Mouse (Mus musculus) liver, embryonic 14 days (tissue): ENCODE results near the gene Tfap2a. TPM values are rescaled to one million over a fixed set of nuclear protein-coding genes. Genes with fewer than 3 reads are reported as not detected.

Source experiments
- polyA plus RNA-seq: library from polyadenylated mRNA; depleted of rRNA; stranded (reverse); fragments of >200 nt; gene quantifications from 2 replicates; pipeline ENCODE4 v1.2.3, GENCODE M21; 2012; rRNA removed

Gene Tfap2a
- 0.01 TPM in 2 replicates for polyA plus RNA-seq

DNA sequence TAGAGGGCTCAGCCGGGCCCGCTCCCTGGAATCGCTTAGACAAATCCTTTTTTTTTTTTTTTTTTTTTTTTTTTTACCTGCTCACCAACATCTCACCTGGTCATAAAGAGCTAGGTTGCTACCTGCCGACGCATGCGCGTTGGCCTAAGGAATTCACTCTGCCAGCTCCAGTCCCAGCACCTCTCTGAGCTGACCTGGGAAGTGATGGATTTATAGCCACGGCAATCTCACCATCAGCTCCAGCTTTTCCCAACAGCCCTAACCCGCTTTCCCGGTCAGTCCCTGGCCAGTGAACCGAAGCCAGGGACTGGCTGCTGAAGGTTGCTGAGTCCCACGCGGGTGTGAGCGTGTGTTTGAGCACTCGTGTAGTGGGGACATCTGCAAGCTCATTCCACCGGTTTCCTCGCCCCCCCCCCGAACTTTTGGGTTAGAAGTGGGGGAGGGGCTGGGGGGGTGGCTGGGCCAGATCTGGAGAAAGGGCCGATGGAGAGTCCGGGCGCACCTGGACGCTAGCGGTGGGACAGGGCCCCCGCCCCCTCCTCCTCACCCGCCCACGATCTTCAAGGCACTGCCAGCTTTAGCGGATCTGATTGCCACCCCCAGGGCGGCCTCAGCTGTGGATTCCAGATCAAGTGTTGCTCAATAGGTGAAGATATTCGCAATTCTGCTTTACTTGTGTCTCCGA is at the start of gene Tfap2a:
Gene Tfap2a (minus strand): TSS at position 181 of the 685 bp plus-strand sequence.

Other genes with a start within 250 kb of the Tfap2a start
- 0.59 and 0.71 TPM in 2 replicates for gene Gcnt2, start 121.4 kb upstream of the Tfap2a start, polyA plus RNA-seq